Mouse (Mus musculus) hindbrain, embryonic 11.5 days (tissue): Measurements from ENCODE around the gene Pitx3. TPM values are rescaled to one million over a fixed set of nuclear protein-coding genes. Genes with fewer than 3 reads are reported as not detected.
"Not testable (repeated sequence)": the region's sequence is repeated elsewhere in the genome, so short reads cannot be mapped to it uniquely, and the experiment has no call there.

ENCODE experiments used
- ATAC-seq: fragments of 200-750 bp; cut with Nextera tagmentation; 2 replicates; pipeline ENCODE4 v1.8.0; 2017; ENCODE audit warnings: mild to moderate bottlenecking, moderate TSS enrichment, moderate library complexity; ENCODE audit not compliant: low FRiP score
- DNase-seq: peaks from one replicate; pipeline ENCODE4 v3.0.0-alpha.2; 2015; ENCODE audit warnings: low spot score
- H3K27ac ChIP-seq: fragments of 300-500 bp; sonication (generic); 2 replicates; pipeline ENCODE4 v1.5.1; 2014; ENCODE audit warnings: mild to moderate bottlenecking, low read depth, low read length
- H3K27me3 ChIP-seq: fragments of 300-500 bp; sonication (generic); 2 replicates; pipeline ENCODE4 v1.6.1; 2014; ENCODE audit warnings: mild to moderate bottlenecking, low read length, moderate library complexity, mixed read lengths; ENCODE audit not compliant: control insufficient read depth, insufficient read depth
- H3K36me3 ChIP-seq: fragments of 300-500 bp; sonication (generic); 2 replicates; pipeline ENCODE4 v1.6.1; 2014; ENCODE audit warnings: mild to moderate bottlenecking, low read length, moderate library complexity, mixed read lengths; ENCODE audit not compliant: control insufficient read depth, insufficient read depth
- H3K4me1 ChIP-seq: fragments of 300-500 bp; sonication (generic); replicated peaks from 2 replicates; pipeline ENCODE4 v1.6.1; 2014; ENCODE audit warnings: low read length, mixed read lengths; ENCODE audit not compliant: control insufficient read depth, insufficient read depth
- H3K4me2 ChIP-seq: fragments of 300-500 bp; sonication (generic); replicated peaks from 2 replicates; pipeline ENCODE4 v1.6.1; 2014; ENCODE audit warnings: mild to moderate bottlenecking, low read depth, low read length
- H3K4me3 ChIP-seq: fragments of 300-500 bp; sonication (generic); 2 replicates; pipeline ENCODE4 v1.5.1; 2014; ENCODE audit warnings: low read depth, low read length
- H3K9ac ChIP-seq: fragments of 300-500 bp; sonication (generic); 2 replicates; pipeline ENCODE4 v1.6.1; 2014; ENCODE audit warnings: low read depth, low read length
- H3K9me3 ChIP-seq: fragments of 300-500 bp; sonication (generic); 2 replicates; pipeline ENCODE4 v1.6.1; 2016; ENCODE audit warnings: low read length; ENCODE audit not compliant: control insufficient read depth
- WGBS: fragments of 180-500 bp; shearing (Covaris S2); extraction: QIAGEN DNeasy Blood & Tissue Kit; methylation state at CpG from one replicate; pipeline ENCODE4 v1.1.7; 2014; 5-methylcytosine and 5-hydroxymethylcytosine counted together
- polyA plus RNA-seq: library from polyadenylated mRNA; unstranded; fragments of >200 nt; fragmentation: Nextera tagmentation; extraction: Ambion mirVana; gene quantifications from 2 replicates; pipeline ENCODE4 v1.2.1, GENCODE M21; 2014

Pitx3 gene
- polyA plus RNA-seq, 1 experiment from 2014 or later, result 0.65 TPM

DNA sequence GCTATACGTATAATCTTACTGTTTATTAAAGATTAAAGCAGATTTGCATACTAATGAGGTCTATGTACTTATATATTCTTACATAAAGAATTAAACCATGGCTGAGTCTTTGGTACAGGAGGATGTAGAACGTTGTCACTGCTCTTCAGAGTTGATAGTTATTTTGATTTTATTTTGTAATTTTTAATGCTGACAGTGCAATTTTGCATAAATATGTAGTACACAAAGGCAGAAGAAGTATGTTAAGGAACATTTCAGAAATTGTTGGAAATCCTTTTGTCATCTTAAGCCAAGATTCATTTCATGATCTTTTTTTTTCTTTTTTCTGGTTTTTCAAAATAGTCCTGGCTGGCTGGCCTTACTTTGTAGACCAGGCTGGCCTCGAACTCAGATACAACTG, 21.3 kb upstream of the Pitx3 start:
- H3K27ac ChIP-seq, result no peak overlapping the region
- no peaks in the 10 kb centered on the region for H3K4me1 ChIP-seq
- H3K36me3 ChIP-seq, result 0 out of 2 replicates have a peak, but pooled peaks cover 4% of the 10 kb centered on the region
- DNase-seq, result no peak
- no peaks in the 10 kb centered on the region for H3K9me3 ChIP-seq
- H3K4me3 ChIP-seq, result no peak overlapping the region
- no peak overlapping the region for H3K9ac ChIP-seq
- WGBS, result 90% methylated on average over 3 of the region's 3 CpGs
- ATAC-seq, result no peak
- H3K4me2 ChIP-seq, result no peak overlapping the region
- no peaks in the 10 kb centered on the region for H3K27me3 ChIP-seq

GRCm38 (mm10) chr19:46167169-46167568, 19.0 kb upstream of the Pitx3 start:
- H3K4me3 ChIP-seq, H3K4me1 ChIP-seq, DNase-seq, H3K9me3 ChIP-seq, H3K36me3 ChIP-seq, H3K27ac ChIP-seq, ATAC-seq, H3K27me3 ChIP-seq, H3K4me2 ChIP-seq, H3K9ac ChIP-seq: not testable (repeated sequence)
- WGBS, result 100% methylated on average over 1 of the region's 2 CpGs

DNA sequence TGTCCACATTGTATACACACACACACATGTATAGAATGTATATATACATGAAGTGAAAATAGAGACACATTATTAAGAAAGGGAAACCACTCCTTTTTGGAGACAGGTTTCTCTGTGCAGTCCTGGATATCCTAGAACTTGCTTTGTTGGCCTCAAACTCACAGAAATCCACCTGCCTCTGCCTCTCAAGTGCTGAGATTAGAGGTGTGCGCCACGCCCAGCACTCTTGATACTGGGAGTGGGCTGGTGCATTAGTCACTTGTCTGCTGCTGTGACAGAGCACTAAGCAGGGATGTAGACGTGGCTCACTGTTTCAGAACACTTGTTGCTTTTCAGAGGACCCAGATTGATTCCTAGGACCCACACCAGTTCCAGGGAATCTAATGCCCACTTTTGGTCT, 17.8 kb upstream of the Pitx3 start:
- WGBS, result 93% methylated on average over 3 of the region's 3 CpGs
- 0 out of 2 replicates have a peak, but pooled peaks cover 4% of the 10 kb centered on the region for H3K36me3 ChIP-seq

DNA sequence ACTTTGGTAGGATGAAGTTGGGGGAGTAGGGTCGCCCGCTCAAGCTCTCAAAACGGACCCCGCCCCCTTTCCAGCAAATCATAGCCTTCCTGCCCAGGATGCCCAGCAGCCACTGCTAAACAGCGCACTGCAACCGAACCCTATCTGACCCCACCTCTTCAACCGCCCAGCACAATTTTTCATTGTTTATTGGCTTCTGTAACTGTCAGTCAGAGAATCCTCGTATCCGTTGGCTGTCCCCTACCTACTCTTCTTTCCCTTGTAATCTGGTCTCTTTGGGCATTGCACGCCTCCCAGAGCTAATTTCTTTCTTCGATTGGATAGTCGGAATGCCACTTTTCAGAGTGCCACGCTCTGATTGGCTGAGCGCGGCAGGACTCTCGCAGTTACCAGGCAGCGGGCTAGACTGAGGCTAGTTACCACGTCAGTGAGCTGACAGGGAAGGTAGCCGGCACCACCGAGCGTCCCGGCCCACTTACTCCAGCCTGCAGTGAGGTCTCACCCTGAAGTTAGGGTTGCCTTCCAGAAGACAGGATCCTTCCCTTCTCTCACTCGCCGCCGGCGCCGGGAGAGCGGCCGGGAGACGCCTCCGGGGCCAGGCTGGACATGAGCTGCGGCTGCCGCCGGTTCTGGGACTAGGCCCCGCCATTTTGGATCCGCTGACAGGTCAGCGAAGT, 4.1 kb upstream of the Pitx3 start, which contains the start of gene Gbf1:
Gbf1 (plus strand) TSS at position 383 of the 677 bp plus-strand sequence.
- Histone ChIP-seq H3K36me3 (no peaks in the 10 kb centered on the region), H3K27me3 (peaks cover 30% of the 10 kb centered on the region), H3K4me1 (peaks cover 8% of the 10 kb centered on the region; the same call in 1 of the 2 replicates), H3K4me3 (peak within 1 kb of the TSS; percentile 87), H3K9ac (peak within 1 kb of the TSS; percentile 70), H3K27ac (0 out of 2 replicates have a peak within 1 kb of the TSS, but pooled peaks have one; percentile 51), H3K4me2 (peak within 1 kb of the TSS; percentile 87), H3K9me3 (no peaks in the 10 kb centered on the region)
- ATAC-seq (peak; percentile 99), DNase-seq (peak; percentile 91)
- under 1% methylated on average over 33 of the region's 37 CpGs for WGBS

More for the DNA sequence above, 17.8 kb upstream of the Pitx3 start:
- Histone ChIP-seq H3K4me1 (no peaks in the 10 kb centered on the region), H3K27ac (no peak overlapping the region), H3K4me3 (no peak overlapping the region), H3K9ac (no peak overlapping the region), H3K4me2 (no peak overlapping the region), H3K27me3 (no peaks in the 10 kb centered on the region), H3K9me3 (no peaks in the 10 kb centered on the region)
- no peak for DNase-seq
- ATAC-seq, result no peak

GRCm38 (mm10) chr19:46149091-46149490, 965 bp upstream of the Pitx3 start:
- peaks cover 8% of the 10 kb centered on the region; the same call in 1 of the 2 replicates for H3K4me1 ChIP-seq
- no peaks in the 10 kb centered on the region for H3K9me3 ChIP-seq
- no peak overlapping the region for H3K9ac ChIP-seq
- DNase-seq (peak; percentile 32), ATAC-seq (no peak)
- H3K4me2 ChIP-seq, result no peak overlapping the region
- no peaks in the 10 kb centered on the region for H3K36me3 ChIP-seq
- H3K4me3 ChIP-seq, result no peak overlapping the region
- WGBS, result 29% methylated on average over 12 of the region's 12 CpGs
- no peak overlapping the region for H3K27ac ChIP-seq
- H3K27me3 ChIP-seq, result peaks cover 51% of the 10 kb centered on the region

DNA sequence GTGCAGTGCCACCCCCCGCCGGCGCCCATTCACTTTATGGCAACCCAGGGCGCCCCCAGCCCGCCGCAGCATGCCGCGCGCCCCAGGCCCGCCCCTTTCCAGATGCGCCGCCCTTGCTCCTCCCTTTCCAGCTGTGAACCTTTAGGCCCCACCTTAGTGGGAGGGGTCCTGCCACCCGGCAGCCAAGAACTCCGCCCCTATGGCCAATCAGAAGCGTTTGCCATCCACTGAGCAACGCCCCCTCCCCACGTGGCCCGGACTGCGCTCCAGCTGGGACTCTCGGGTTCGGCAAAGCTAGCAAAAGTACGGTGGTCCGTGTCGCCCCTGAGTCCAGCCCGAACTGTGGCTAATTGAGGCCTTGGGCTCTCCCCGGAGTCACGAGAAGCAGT, 240 bp upstream of the Pitx3 start:
- peaks cover 51% of the 10 kb centered on the region for H3K27me3 ChIP-seq
- under 1% methylated on average over 20 of the region's 27 CpGs for WGBS
- H3K4me2 ChIP-seq, result peak overlapping the region; percentile 88
- no peak overlapping the region for H3K9ac ChIP-seq
- peak overlapping the region; percentile 43 for H3K4me3 ChIP-seq
- DNase-seq (peak; percentile 85), ATAC-seq (peak; percentile 32)
- no peak overlapping the region for H3K27ac ChIP-seq
- H3K4me1 ChIP-seq, result peaks cover 8% of the 10 kb centered on the region; the same call in 1 of the 2 replicates
- H3K36me3 ChIP-seq, result no peaks in the 10 kb centered on the region
- no peaks in the 10 kb centered on the region for H3K9me3 ChIP-seq

DNA sequence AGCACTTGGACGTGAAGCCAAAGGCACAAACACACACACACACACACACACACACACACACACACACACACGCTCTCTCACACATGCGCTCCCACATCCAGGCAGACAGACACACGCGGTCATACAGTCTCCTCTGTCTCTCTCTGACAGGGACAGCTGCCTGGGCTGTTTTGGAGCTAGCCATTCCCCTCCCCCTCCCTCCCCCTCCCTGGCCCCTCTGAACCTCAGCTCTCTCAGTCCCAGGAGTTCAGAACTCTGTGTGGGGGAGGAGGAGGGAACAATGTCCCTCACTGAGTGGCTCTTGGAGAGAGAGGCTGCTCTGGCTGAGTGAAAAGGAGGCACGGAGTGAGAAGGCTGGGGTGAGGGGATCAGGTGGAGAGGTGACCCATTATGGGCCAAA, 7.0 kb downstream of the Pitx3 start:
- Histone ChIP-seq H3K4me1 (peaks cover 12% of the 10 kb centered on the region), H3K9me3 (no peaks in the 10 kb centered on the region), H3K27me3 (peaks cover 43% of the 10 kb centered on the region), H3K4me2 (no peak overlapping the region), H3K36me3 (no peaks in the 10 kb centered on the region), H3K4me3 (no peak overlapping the region), H3K27ac (no peak overlapping the region), H3K9ac (no peak overlapping the region)
- peak; percentile 68; the same call in 1 of the 2 replicates for ATAC-seq
- 13% methylated on average over 5 of the region's 6 CpGs for WGBS
- peak; percentile 62 for DNase-seq

DNA sequence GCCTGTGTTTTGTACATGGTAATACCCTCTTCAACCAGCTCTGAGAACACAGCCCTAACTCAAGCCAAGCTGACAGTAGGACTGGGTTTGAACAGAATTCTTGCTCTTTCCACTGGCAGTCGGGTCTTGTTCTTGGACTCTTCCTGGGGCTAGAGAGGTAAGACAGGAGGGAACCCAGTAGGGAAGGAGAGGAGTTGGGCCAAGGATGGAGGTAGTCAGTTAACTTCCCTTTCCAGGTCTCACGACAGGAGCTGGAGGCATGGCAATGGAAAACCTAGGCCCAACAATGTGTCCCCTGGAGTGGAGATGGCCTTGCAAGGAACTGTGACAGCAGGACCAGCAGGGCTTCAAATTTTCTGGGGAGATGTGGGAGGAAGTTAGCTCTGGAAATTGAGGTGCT, 7.8 kb downstream of the Pitx3 start:
- 52% methylated on average over 2 of the region's 2 CpGs for whole genome bisulfite sequencing
- no peaks in the 10 kb centered on the region for H3K9me3 ChIP-seq
- DNase-seq, result no peak
- H3K4me3 ChIP-seq, result no peak overlapping the region
- H3K9ac ChIP-seq, result no peak overlapping the region
- no peaks in the 10 kb centered on the region for H3K36me3 ChIP-seq
- no peak for ATAC-seq
- peaks cover 14% of the 10 kb centered on the region for H3K4me1 ChIP-seq
- no peak overlapping the region for H3K27ac ChIP-seq
- peaks cover 40% of the 10 kb centered on the region for H3K27me3 ChIP-seq
- no peak overlapping the region for H3K4me2 ChIP-seq
